Mouse (Mus musculus) heart, postnatal 0 days (tissue): Measurements from ENCODE around the gene Fmnl2.

Experiments used
- CTCF ChIP-seq: IDR thresholded peaks from 2 replicates; pipeline ENCODE4 v1.5.1; 2016; ENCODE audit warnings: antibody characterized with exemption, control low read depth, low read depth
- EP300 ChIP-seq: IDR thresholded peaks from 2 replicates; pipeline ENCODE4 v1.6.1; 2016; ENCODE audit warnings: antibody characterized with exemption, low read depth

DNA sequence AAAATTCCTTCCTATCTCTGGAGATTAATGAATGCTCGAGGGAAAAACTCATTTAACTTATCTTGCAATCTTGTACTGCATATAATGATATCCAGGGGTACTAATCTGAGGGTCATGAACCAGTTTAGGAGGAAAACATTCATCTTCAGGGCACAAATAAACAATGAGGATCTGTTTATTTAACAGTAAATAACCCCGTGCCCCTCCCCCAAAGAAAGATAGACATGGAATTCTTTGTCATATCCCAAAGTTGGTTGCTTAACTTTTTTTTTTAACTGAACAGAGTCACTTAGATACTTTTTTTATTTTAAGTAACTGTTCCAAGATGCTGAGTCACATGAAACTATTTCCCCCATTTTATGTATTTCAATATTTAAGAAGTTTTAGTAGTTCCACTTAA lies 155.4 kb downstream of the Fmnl2 start:
- TF ChIP-seq CTCF (no peak), EP300 (no peak)
